Mouse (Mus musculus) cerebellum, adult 2 months (tissue): Measurements from ENCODE around the gene Pgam5.

Experiments used
- CTCF ChIP-seq: fragments of 200-500 bp; IDR thresholded peaks from 2 replicates; pipeline ENCODE4 v1.5.1; 2011; ENCODE audit warnings: low read depth, mild to moderate bottlenecking, control low read depth, low read length, moderate library complexity, borderline replicate concordance; ENCODE audit not compliant: insufficient read depth
- POLR2A ChIP-seq: fragments of 200-500 bp; IDR thresholded peaks from 2 replicates; pipeline ENCODE4 v1.6.1; 2011; ENCODE audit warnings: low read length, control low read depth, borderline replicate concordance; ENCODE audit not compliant: insufficient read depth

- no peak for TF ChIP-seq CTCF
- no peak for TF ChIP-seq POLR2A
These were observed 39.1 kb upstream of the Pgam5 start for GRCm38 (mm10) chr5:110308861-110309260.
